Mouse (Mus musculus) cortical plate, adult 2 months (tissue): ENCODE data around the gene Cplx3.

Source experiments
- CTCF ChIP-seq: fragments of 200-500 bp; IDR thresholded peaks from 2 replicates; pipeline ENCODE4 v1.5.1; 2011; ENCODE audit warnings: mild to moderate bottlenecking, control low read depth, low read length; ENCODE audit not compliant: insufficient read depth; ENCODE audit errors: extremely low read depth
- POLR2A ChIP-seq: fragments of 200-500 bp; IDR thresholded peaks from 2 replicates; pipeline ENCODE4 v1.6.1; 2011; ENCODE audit warnings: mild to moderate bottlenecking, low read length, control low read depth; ENCODE audit not compliant: insufficient read depth; ENCODE audit errors: extremely low read depth

DNA sequence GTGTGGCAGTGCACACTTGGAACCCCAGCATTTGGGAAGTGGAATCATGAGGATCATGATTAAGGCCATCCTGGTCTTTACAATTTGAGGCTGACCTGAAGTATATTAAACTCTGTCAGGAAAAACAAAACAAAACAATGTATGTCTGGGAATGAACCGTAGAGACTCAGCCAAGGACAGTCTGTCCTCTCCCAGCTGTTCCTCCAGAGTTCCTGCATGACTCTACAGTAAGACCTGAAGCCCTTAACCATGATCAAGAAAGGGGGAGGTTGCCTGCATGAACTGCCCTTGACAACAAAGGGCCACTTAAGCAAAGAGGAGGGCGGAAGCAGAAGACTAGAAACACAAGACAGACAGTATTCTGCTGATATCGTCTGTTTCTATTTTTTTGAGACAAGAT lies 30.5 kb downstream of the Cplx3 start:
- no peak for TF ChIP-seq CTCF
- no peak for TF ChIP-seq POLR2A
